Mouse (Mus musculus) E14TG2a.4 (cell line): Measurements from ENCODE around the gene Wdr60.

Source experiments
- CTCF ChIP-seq: conservative IDR thresholded peaks from 2 replicates; pipeline ENCODE4 v1.5.1; 2014; ENCODE audit warnings: low read length
- NANOG ChIP-seq: IDR thresholded peaks from 2 replicates; pipeline ENCODE4 v1.6.1; 2014; ENCODE audit warnings: borderline replicate concordance, low read length, mixed read lengths
- POU5F1 ChIP-seq: IDR thresholded peaks from 2 replicates; pipeline ENCODE4 v1.6.1; 2014; ENCODE audit warnings: low read length, borderline replicate concordance

- TF ChIP-seq CTCF (no peak), POU5F1 (no peak), NANOG (no peak)
Measured at GRCm38 (mm10) chr12:116265275-116265674, 2.5 kb upstream of the Wdr60 start.
